Mouse (Mus musculus): ENCODE data around the gene Cx3cl1. TPM values are rescaled to one million over a fixed set of nuclear protein-coding genes. Genes with fewer than 3 reads are reported as not detected.

Gene Cx3cl1
- polyA plus RNA-seq, 1 experiment from 2014 or later, result 7.9 TPM

DNA sequence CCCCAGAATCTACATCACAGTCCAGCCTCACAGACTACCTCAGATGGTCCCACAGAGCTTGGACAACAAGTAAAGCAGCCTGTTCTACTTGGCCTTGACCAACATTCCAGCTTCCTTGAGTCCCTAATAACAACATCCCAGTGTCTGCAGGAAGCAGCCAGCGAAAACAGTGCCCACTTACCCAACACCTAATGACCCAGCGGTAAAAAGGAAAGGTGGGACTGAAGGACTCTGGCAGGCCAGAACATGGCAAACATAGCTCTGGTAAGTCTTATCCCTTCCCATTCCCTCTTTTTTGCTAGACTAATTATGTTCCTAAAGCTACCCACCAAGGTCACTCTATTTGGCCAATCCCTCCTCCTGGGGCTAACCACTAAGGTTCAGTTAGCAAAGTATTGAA, 17.8 kb upstream of the Cx3cl1 start:
- Histone ChIP-seq H3K9ac (ENCODE audit: low read depth, low read length) (no peak overlapping the region), H3K27ac (replicated peaks; ENCODE audit: low read depth, low read length) (no peak overlapping the region), H3K27me3 (replicated peaks; ENCODE audit: control insufficient read depth, insufficient read depth, low read length) (no peaks in the 10 kb centered on the region), H3K4me1 (ENCODE audit: control insufficient read depth, insufficient read depth, low read length) (no peaks in the 10 kb centered on the region), H3K36me3 (ENCODE audit: control insufficient read depth, insufficient read depth, low read length) (no peaks in the 10 kb centered on the region), H3K4me3 (ENCODE audit: low read depth, low read length) (no peak overlapping the region), H3K4me2 (ENCODE audit: low read depth, low read length) (no peak overlapping the region), H3K9me3 (ENCODE audit: control insufficient read depth, low read length) (no peaks in the 10 kb centered on the region)
- ATAC-seq (ENCODE audit: low read depth) (no peak), DNase-seq (ENCODE audit: low spot score) (no peak)
- WGBS, result 77% methylated on average over 2 of the region's 2 CpGs

DNA sequence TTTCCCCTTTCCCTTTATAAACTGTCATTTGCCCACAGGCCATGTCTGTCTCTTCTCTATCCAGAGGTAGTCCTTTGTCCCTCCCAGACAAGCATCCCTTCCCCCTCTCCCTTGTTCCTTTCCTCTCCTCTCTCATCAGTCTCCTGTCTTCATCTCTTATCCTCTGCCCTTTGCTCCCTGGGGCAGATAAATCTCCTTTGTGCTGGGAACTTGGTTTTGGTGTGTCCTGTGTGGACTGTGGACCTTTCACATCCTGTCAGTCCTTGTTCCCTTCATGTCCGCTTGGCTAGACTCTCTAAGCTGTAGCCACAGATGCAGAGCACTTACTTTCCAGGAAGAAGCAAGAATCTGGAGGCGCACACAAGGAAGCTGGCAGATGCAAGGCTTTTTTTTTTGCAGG, 17.3 kb upstream of the Cx3cl1 start:
- Histone ChIP-seq H3K4me1 (ENCODE audit: control insufficient read depth, insufficient read depth, low read length) (no peaks in the 10 kb centered on the region), H3K9ac (ENCODE audit: low read depth, low read length) (no peak overlapping the region), H3K9me3 (ENCODE audit: control insufficient read depth, low read length) (no peaks in the 10 kb centered on the region), H3K27ac (replicated peaks; ENCODE audit: low read depth, low read length) (no peak overlapping the region), H3K27me3 (replicated peaks; ENCODE audit: control insufficient read depth, insufficient read depth, low read length) (no peaks in the 10 kb centered on the region), H3K4me3 (ENCODE audit: low read depth, low read length) (no peak overlapping the region), H3K4me2 (ENCODE audit: low read depth, low read length) (no peak overlapping the region), H3K36me3 (ENCODE audit: control insufficient read depth, insufficient read depth, low read length) (no peaks in the 10 kb centered on the region)
- peak; percentile 24 for DNase-seq (ENCODE audit: low spot score)
- ATAC-seq (ENCODE audit: low read depth), result no peak
- WGBS, result 50% methylated on average over 2 of the region's 2 CpGs

DNA sequence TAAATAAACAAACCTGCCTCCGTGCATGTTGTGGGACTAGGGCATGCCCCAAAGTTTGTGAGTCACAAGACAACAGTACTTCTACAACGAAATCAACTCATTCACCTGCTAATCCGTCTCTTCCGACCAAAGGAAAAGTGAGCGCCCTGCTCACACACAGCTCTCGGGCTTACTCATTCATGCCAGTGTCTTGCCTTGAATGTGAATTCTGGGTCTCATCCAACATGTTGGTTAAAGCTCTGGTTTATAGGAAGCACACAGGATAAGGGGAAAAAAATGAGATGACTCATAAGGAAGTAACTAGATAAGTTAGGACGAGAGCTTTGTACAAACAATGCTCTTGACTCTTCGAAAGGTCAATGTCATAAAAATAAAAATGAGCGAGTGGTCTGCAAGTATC, 4.8 kb upstream of the Cx3cl1 start:
- Histone ChIP-seq H3K4me1 (ENCODE audit: control insufficient read depth, insufficient read depth, low read length) (peaks cover 7% of the 10 kb centered on the region; the same call in 1 of the 2 replicates), H3K9me3 (ENCODE audit: control insufficient read depth, low read length) (no peaks in the 10 kb centered on the region), H3K4me3 (ENCODE audit: low read depth, low read length) (no peak overlapping the region), H3K27me3 (replicated peaks; ENCODE audit: control insufficient read depth, insufficient read depth, low read length) (peaks cover 14% of the 10 kb centered on the region; the same call in 1 of the 2 replicates), H3K4me2 (ENCODE audit: low read depth, low read length) (no peak overlapping the region), H3K36me3 (ENCODE audit: control insufficient read depth, insufficient read depth, low read length) (no peaks in the 10 kb centered on the region), H3K9ac (ENCODE audit: low read depth, low read length) (no peak overlapping the region), H3K27ac (replicated peaks; ENCODE audit: low read depth, low read length) (no peak overlapping the region)
- ATAC-seq (ENCODE audit: low read depth) (no peak), DNase-seq (ENCODE audit: low spot score) (no peak)
- WGBS, result 68% methylated on average over 9 of the region's 9 CpGs

DNA sequence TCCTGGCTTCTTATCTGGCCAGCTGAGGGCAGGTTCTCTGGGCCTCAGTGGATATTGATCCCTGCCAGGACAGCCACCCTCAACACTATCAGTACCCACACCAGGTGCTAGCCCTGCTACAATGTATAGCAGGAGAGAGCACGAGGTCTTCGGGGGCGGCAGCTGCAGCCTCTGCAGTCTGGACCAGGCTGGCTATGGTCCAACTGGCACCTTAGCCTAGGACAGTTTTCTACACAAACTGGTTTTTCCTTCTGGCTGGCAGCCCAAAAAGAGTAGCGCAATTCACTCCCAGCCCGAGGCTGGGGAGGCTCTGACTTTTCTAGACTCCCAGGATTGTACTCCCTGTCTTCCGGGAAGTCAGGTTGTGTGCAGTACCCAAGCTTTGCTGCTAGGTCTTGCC, 864 bp upstream of the Cx3cl1 start:
- 43% methylated on average over 6 of the region's 6 CpGs for WGBS
- no peak overlapping the region for H3K4me3 ChIP-seq (ENCODE audit: low read depth, low read length)
- peak overlapping the region; percentile 58 for H3K27ac ChIP-seq (replicated peaks; ENCODE audit: low read depth, low read length)
- no peak overlapping the region for H3K4me2 ChIP-seq (ENCODE audit: low read depth, low read length)
- no peaks in the 10 kb centered on the region for H3K9me3 ChIP-seq (ENCODE audit: control insufficient read depth, low read length)
- H3K27me3 ChIP-seq (replicated peaks; ENCODE audit: control insufficient read depth, insufficient read depth, low read length), result peaks cover 24% of the 10 kb centered on the region
- peak; percentile 90 for DNase-seq (ENCODE audit: low spot score)
- H3K4me1 ChIP-seq (ENCODE audit: control insufficient read depth, insufficient read depth, low read length), result peaks cover 11% of the 10 kb centered on the region
- no peak overlapping the region for H3K9ac ChIP-seq (ENCODE audit: low read depth, low read length)
- peak; percentile 53; the same call in 1 of the 2 replicates for ATAC-seq (ENCODE audit: low read depth)
- no peaks in the 10 kb centered on the region for H3K36me3 ChIP-seq (ENCODE audit: control insufficient read depth, insufficient read depth, low read length)

DNA sequence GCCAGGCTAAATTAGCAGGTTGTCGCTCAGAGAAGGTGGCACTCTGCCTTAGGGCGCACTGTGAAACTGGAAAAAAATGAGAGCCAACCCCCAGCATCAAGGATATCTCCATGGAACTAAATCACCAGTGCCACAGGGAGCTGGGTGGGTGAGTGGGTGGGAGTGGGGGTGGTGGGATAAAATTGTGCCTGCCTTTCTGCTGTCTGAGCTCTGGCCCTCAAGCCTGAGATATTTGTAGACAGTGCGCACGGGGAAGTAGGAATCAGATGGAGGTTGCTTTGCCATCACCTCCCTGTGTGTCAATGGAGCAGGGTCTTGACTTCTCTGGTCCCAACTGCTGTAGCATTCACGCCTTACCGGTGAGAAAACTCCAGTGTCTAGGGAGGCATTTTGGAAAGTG, 1.2 kb downstream of the Cx3cl1 start:
- WGBS, result 54% methylated on average over 6 of the region's 6 CpGs
- Histone ChIP-seq H3K9ac (ENCODE audit: low read depth, low read length) (no peak overlapping the region), H3K4me1 (ENCODE audit: control insufficient read depth, insufficient read depth, low read length) (peaks cover 15% of the 10 kb centered on the region), H3K36me3 (ENCODE audit: control insufficient read depth, insufficient read depth, low read length) (no peaks in the 10 kb centered on the region), H3K27me3 (replicated peaks; ENCODE audit: control insufficient read depth, insufficient read depth, low read length) (peaks cover 21% of the 10 kb centered on the region), H3K4me2 (ENCODE audit: low read depth, low read length) (peak overlapping the region; percentile 66), H3K27ac (replicated peaks; ENCODE audit: low read depth, low read length) (no peak overlapping the region), H3K9me3 (ENCODE audit: control insufficient read depth, low read length) (no peaks in the 10 kb centered on the region), H3K4me3 (ENCODE audit: low read depth, low read length) (peak overlapping the region; percentile 45)
- DNase-seq (ENCODE audit: low spot score) (no peak), ATAC-seq (ENCODE audit: low read depth) (no peak)

DNA sequence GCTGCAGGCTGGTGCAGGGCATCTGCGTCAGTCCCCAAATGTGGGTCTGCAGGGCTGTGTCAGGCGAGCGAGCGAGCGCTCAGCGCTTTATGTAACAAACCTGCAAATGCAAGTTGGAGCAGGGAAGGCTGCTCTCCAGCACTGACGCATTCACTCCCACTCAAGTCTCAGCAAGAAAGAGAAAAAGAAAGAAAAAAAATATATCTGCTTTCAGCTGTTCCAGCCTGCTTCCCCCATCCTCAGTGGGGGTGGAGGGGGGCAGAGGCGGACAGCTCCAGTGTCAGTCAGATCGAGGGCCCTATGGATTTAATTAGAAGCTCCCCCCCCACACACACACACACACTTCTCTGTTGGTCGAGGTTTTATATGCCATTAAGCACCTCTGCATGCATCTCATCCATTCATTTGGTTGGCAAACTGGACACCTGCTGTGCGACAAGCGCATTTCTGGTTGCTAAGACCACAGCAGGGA, 1.9 kb downstream of the Cx3cl1 start:
- Histone ChIP-seq H3K4me3 (ENCODE audit: low read depth, low read length) (no peak overlapping the region; the same call in 1 of the 2 replicates), H3K4me2 (ENCODE audit: low read depth, low read length) (peak overlapping the region; percentile 14; the same call in 1 of the 2 replicates), H3K9ac (ENCODE audit: low read depth, low read length) (no peak overlapping the region), H3K9me3 (ENCODE audit: control insufficient read depth, low read length) (no peaks in the 10 kb centered on the region), H3K4me1 (ENCODE audit: control insufficient read depth, insufficient read depth, low read length) (peaks cover 21% of the 10 kb centered on the region), H3K27ac (replicated peaks; ENCODE audit: low read depth, low read length) (no peak overlapping the region), H3K27me3 (replicated peaks; ENCODE audit: control insufficient read depth, insufficient read depth, low read length) (peaks cover 21% of the 10 kb centered on the region), H3K36me3 (ENCODE audit: control insufficient read depth, insufficient read depth, low read length) (no peaks in the 10 kb centered on the region)
- ATAC-seq (ENCODE audit: low read depth) (no peak), DNase-seq (ENCODE audit: low spot score) (peak; percentile 68)
- WGBS, result 14% methylated on average over 12 of the region's 12 CpGs

DNA sequence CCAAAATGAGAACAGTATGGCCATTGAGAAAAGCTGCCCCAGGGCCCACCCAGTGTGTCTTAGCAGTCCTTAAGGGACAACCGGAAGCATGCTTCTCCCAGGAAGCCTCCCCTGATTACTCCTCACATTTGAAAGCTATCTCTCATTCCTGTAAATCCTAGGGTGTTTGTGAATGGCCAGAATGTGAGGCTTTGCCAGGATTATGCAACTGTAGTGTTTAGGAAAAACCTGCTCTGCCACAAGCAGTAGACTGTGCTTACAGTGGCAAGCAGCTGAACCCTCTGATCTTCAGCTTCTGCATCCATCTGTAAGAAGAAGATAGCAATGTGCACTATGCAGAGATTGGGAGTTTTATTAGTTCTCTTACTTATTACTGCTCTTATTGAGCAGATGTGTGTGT, 2.8 kb downstream of the Cx3cl1 start:
- DNase-seq (ENCODE audit: low spot score) (no peak), ATAC-seq (ENCODE audit: low read depth) (no peak)
- Histone ChIP-seq H3K27ac (replicated peaks; ENCODE audit: low read depth, low read length) (no peak overlapping the region), H3K4me2 (ENCODE audit: low read depth, low read length) (no peak overlapping the region), H3K9ac (ENCODE audit: low read depth, low read length) (no peak overlapping the region), H3K9me3 (ENCODE audit: control insufficient read depth, low read length) (no peaks in the 10 kb centered on the region), H3K27me3 (replicated peaks; ENCODE audit: control insufficient read depth, insufficient read depth, low read length) (peaks cover 21% of the 10 kb centered on the region), H3K4me3 (ENCODE audit: low read depth, low read length) (no peak overlapping the region), H3K36me3 (ENCODE audit: control insufficient read depth, insufficient read depth, low read length) (no peaks in the 10 kb centered on the region), H3K4me1 (ENCODE audit: control insufficient read depth, insufficient read depth, low read length) (peaks cover 24% of the 10 kb centered on the region)
- WGBS, result 88% methylated on average over 1 of the region's 1 CpGs

DNA sequence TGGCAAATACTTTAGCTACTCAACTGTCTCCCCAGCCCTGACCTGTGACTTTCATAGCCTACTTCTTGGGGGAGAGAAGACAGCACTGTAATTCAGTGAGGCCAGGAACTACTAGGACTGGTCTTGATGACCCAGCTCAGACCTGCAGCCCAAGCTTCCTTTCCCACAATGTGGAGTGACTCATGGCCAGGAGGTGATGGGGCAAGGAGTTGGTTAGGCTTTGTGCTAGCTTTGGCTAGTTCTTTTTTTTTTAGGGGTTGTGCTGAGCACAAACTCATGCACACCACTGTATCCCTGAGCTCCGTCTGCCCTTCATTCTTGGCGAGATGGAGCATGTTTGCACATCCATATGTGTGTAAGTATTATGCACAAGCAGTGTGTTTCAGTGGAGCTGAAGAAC, 4.5 kb downstream of the Cx3cl1 start:
- peaks cover 22% of the 10 kb centered on the region for H3K4me1 ChIP-seq (ENCODE audit: control insufficient read depth, insufficient read depth, low read length)
- H3K27ac ChIP-seq (replicated peaks; ENCODE audit: low read depth, low read length), result no peak overlapping the region
- H3K9ac ChIP-seq (ENCODE audit: low read depth, low read length), result no peak overlapping the region
- no peak overlapping the region for H3K4me2 ChIP-seq (ENCODE audit: low read depth, low read length)
- no peaks in the 10 kb centered on the region for H3K36me3 ChIP-seq (ENCODE audit: control insufficient read depth, insufficient read depth, low read length)
- H3K4me3 ChIP-seq (ENCODE audit: low read depth, low read length), result no peak overlapping the region
- ATAC-seq (ENCODE audit: low read depth) (no peak), DNase-seq (ENCODE audit: low spot score) (no peak)
- 75% methylated on average over 2 of the region's 2 CpGs for WGBS
- no peaks in the 10 kb centered on the region for H3K9me3 ChIP-seq (ENCODE audit: control insufficient read depth, low read length)
- peaks cover 16% of the 10 kb centered on the region for H3K27me3 ChIP-seq (replicated peaks; ENCODE audit: control insufficient read depth, insufficient read depth, low read length)

DNA sequence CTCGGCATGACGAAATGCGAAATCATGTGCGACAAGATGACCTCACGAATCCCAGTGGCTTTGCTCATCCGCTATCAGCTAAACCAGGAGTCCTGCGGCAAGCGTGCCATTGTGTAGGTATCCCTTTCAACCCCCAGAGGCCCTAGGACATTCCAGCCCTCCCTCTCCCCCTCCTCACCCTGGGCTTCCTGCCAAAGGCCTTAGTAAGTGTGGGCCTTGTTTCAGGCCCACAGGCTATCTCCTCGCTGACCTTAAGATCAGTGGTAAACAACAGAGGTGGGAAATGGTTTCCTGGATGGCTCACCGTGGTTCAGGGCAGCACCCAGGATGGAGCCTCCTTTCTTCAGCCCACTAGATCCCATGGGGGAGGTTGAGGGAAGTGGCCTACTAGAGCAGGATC, 6.2 kb downstream of the Cx3cl1 start:
- no peak overlapping the region for H3K27ac ChIP-seq (replicated peaks; ENCODE audit: low read depth, low read length)
- H3K27me3 ChIP-seq (replicated peaks; ENCODE audit: control insufficient read depth, insufficient read depth, low read length), result peaks cover 2% of the 10 kb centered on the region
- H3K4me1 ChIP-seq (ENCODE audit: control insufficient read depth, insufficient read depth, low read length), result peaks cover 24% of the 10 kb centered on the region
- WGBS, result 61% methylated on average over 9 of the region's 10 CpGs
- H3K9ac ChIP-seq (ENCODE audit: low read depth, low read length), result 0 out of 2 replicates have a peak overlapping the region, but pooled peaks have one; percentile 14
- no peaks in the 10 kb centered on the region for H3K36me3 ChIP-seq (ENCODE audit: control insufficient read depth, insufficient read depth, low read length)
- DNase-seq (ENCODE audit: low spot score) (peak; percentile 39), ATAC-seq (ENCODE audit: low read depth) (no peak)
- H3K4me2 ChIP-seq (ENCODE audit: low read depth, low read length), result no peak overlapping the region
- H3K9me3 ChIP-seq (ENCODE audit: control insufficient read depth, low read length), result no peaks in the 10 kb centered on the region
- no peak overlapping the region for H3K4me3 ChIP-seq (ENCODE audit: low read depth, low read length)
